Mouse (Mus musculus): ENCODE data around the gene Sag. TPM values are rescaled to one million over a fixed set of nuclear protein-coding genes. Genes with fewer than 3 reads are reported as not detected.
A peak's percentile ranks its signal among the peaks of the same experiment; 100 is the strongest.
"Not testable (repeated sequence)": the region's sequence is repeated elsewhere in the genome, so short reads cannot be mapped to it uniquely, and the experiment has no call there.

Gene Sag
- polyA plus RNA-seq, 1 experiment from 2014 or later = 0.50 TPM

DNA sequence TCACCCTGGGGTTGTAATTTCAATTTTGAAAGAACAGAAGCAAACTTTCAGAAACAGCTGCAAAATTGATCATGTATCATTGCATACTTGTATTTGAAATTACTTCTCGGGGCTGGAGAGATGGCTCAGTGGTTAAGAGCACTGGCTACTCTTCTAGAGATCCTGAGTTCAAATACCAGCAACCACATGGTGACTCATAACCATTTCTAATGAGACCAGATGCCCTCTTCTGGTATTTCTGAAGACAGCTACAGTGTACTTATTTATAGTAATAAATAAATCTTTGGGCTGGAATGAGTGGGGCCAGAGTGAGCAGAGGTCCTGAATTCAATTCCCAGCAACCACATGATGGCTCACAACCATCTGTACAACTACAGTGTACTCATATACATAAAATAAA is 24.0 kb downstream of the Sag start:
- H3K36me3 ChIP-seq (ENCODE audit: control insufficient read depth, insufficient read depth); H3K4me3 ChIP-seq (ENCODE audit: low read depth, low read length); H3K9ac ChIP-seq (ENCODE audit: low read depth, low read length); H3K27ac ChIP-seq (ENCODE audit: low read length); H3K27me3 ChIP-seq (ENCODE audit: control insufficient read depth, insufficient read depth, low read depth, low read length); H3K9me3 ChIP-seq (replicated peaks; ENCODE audit: control insufficient read depth, low read length); H3K4me2 ChIP-seq (ENCODE audit: low read depth, low read length); H3K4me1 ChIP-seq (ENCODE audit: control insufficient read depth, low read depth, low read length); ATAC-seq (ENCODE audit: low read depth): not testable (repeated sequence)
- WGBS (ENCODE audit: insufficient replicate concordance) = 59% methylated on average over 1 of the region's 1 CpGs

GRCm38 (mm10) chr1:87828185-87828584 is 24.7 kb downstream of the Sag start:
- peaks cover 4% of the 10 kb centered on the region for H3K4me1 ChIP-seq (ENCODE audit: control insufficient read depth, low read depth, low read length)
- WGBS (ENCODE audit: insufficient replicate concordance) = 17% methylated on average over 9 of the region's 9 CpGs
- H3K9me3 ChIP-seq (replicated peaks; ENCODE audit: control insufficient read depth, low read length) = no peaks in the 10 kb centered on the region
- no peak overlapping the region for H3K9ac ChIP-seq (ENCODE audit: low read depth, low read length)
- H3K4me3 ChIP-seq (ENCODE audit: low read depth, low read length) = no peak overlapping the region
- no peak overlapping the region for H3K4me2 ChIP-seq (ENCODE audit: low read depth, low read length)
- no peak for ATAC-seq (ENCODE audit: low read depth)
- H3K27ac ChIP-seq (ENCODE audit: low read length) = no peak overlapping the region
- no peaks in the 10 kb centered on the region for H3K36me3 ChIP-seq (ENCODE audit: control insufficient read depth, insufficient read depth)
- no peaks in the 10 kb centered on the region for H3K27me3 ChIP-seq (ENCODE audit: control insufficient read depth, insufficient read depth, low read depth, low read length)

DNA sequence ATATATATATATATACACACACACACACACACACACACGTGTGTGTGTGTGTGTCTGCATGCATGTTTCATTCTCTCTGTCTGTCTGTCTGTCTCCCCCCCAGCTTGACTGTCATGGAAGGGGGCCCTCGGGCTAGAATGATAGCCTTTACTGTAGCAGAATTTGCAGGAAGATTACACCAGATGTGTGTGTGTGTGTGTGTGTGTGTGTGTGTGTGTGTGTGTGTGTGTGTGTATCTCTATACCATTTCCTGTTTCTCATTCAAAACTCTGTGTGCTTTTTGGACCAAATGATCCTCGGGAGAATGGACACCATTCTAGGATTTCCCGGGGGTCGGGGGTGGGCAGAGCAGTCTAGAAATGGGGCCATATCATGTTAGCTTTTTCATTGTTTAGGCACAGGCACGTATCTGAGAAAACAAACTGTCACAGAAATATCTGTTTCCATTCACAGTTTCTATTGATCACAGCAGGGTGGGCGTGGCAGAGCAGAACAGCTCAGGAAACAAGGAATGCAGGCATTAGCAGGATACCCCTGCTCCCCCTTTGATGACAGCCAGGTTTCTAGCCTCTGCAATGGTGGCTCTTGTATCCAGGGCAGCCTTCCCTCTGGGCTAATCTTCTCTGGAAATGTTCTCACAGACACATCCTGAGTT is 25.6 kb downstream of the Sag start:
- H3K27ac ChIP-seq (ENCODE audit: low read length) = peak overlapping the region; percentile 31; the same call in 1 of the 2 replicates
- H3K9ac ChIP-seq (ENCODE audit: low read depth, low read length) = no peak overlapping the region
- H3K9me3 ChIP-seq (replicated peaks; ENCODE audit: control insufficient read depth, low read length) = no peaks in the 10 kb centered on the region
- no peaks in the 10 kb centered on the region for H3K27me3 ChIP-seq (ENCODE audit: control insufficient read depth, insufficient read depth, low read depth, low read length)
- H3K36me3 ChIP-seq (ENCODE audit: control insufficient read depth, insufficient read depth) = no peaks in the 10 kb centered on the region
- no peak for ATAC-seq (ENCODE audit: low read depth)
- no peak overlapping the region for H3K4me2 ChIP-seq (ENCODE audit: low read depth, low read length)
- no peak overlapping the region for H3K4me3 ChIP-seq (ENCODE audit: low read depth, low read length)
- WGBS (ENCODE audit: insufficient replicate concordance) = 25% methylated on average over 7 of the region's 7 CpGs
- peaks cover 4% of the 10 kb centered on the region for H3K4me1 ChIP-seq (ENCODE audit: control insufficient read depth, low read depth, low read length)

DNA sequence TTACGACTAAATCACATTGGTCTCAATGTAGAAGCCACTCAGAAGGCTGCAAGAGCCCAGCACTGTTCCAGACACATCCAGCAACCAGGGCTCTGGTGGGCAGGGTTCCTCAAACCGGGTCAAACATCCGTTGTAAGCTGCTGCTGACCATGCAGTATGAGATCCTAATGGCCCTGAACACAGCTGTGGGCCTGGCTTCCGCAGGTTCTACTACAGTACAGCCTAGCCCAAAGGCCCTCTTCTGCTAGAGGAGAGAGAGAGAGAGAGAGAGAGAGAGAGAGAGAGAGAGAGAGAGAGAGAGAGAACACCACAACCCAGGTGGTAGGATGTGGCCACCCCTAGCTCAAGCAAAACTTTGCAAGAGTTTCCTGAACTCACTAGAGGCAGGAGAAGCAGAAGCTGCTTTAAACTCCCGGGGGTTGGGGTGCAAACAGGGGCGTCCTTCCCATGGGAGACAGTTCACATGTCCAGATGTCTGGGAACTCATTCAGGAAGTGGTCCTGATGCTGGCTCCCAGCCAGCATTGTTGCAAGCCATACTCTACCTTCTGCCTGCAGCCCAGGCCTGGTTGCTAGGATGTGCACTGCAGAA is 26.2 kb downstream of the Sag start:
- no peak overlapping the region for H3K9ac ChIP-seq (ENCODE audit: low read depth, low read length)
- peak overlapping the region; percentile 31; the same call in 1 of the 2 replicates for H3K27ac ChIP-seq (ENCODE audit: low read length)
- 27% methylated on average over 6 of the region's 6 CpGs for WGBS (ENCODE audit: insufficient replicate concordance)
- no peaks in the 10 kb centered on the region for H3K36me3 ChIP-seq (ENCODE audit: control insufficient read depth, insufficient read depth)
- no peaks in the 10 kb centered on the region for H3K9me3 ChIP-seq (replicated peaks; ENCODE audit: control insufficient read depth, low read length)
- H3K4me3 ChIP-seq (ENCODE audit: low read depth, low read length) = no peak overlapping the region
- H3K27me3 ChIP-seq (ENCODE audit: control insufficient read depth, insufficient read depth, low read depth, low read length) = no peaks in the 10 kb centered on the region
- no peak overlapping the region for H3K4me2 ChIP-seq (ENCODE audit: low read depth, low read length)
- peaks cover 4% of the 10 kb centered on the region for H3K4me1 ChIP-seq (ENCODE audit: control insufficient read depth, low read depth, low read length)
- ATAC-seq (ENCODE audit: low read depth) = peak; percentile 35

DNA sequence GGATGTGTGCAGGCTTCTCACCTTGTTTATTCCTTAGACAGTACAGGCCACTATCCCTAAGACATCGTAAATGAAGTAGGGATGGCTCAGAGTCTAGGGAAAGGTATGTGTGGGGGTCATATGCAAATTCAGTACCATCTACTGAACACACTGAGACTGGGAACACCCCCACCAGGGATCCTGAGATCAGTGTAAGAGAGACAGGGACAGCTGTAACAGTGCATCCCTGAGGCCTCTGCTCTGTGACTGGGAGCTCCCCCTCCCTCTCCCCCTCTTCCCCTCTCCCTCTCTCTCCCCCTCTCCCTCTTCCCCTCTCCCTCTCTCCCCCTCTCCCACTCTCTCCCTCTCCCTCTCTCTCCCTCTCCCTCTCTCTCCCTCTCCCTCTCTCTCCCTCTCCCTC is 33.0 kb downstream of the Sag start:
- Histone ChIP-seq H3K4me3 (ENCODE audit: low read depth, low read length) (no peak overlapping the region), H3K4me2 (ENCODE audit: low read depth, low read length) (no peak overlapping the region), H3K36me3 (ENCODE audit: control insufficient read depth, insufficient read depth) (no peaks in the 10 kb centered on the region), H3K9ac (ENCODE audit: low read depth, low read length) (no peak overlapping the region), H3K27ac (ENCODE audit: low read length) (no peak overlapping the region), H3K27me3 (ENCODE audit: control insufficient read depth, insufficient read depth, low read depth, low read length) (no peaks in the 10 kb centered on the region), H3K9me3 (replicated peaks; ENCODE audit: control insufficient read depth, low read length) (no peaks in the 10 kb centered on the region), H3K4me1 (ENCODE audit: control insufficient read depth, low read depth, low read length) (no peaks in the 10 kb centered on the region)
- WGBS (ENCODE audit: insufficient replicate concordance) = 54% methylated on average over 1 of the region's 1 CpGs
- no peak for ATAC-seq (ENCODE audit: low read depth)

DNA sequence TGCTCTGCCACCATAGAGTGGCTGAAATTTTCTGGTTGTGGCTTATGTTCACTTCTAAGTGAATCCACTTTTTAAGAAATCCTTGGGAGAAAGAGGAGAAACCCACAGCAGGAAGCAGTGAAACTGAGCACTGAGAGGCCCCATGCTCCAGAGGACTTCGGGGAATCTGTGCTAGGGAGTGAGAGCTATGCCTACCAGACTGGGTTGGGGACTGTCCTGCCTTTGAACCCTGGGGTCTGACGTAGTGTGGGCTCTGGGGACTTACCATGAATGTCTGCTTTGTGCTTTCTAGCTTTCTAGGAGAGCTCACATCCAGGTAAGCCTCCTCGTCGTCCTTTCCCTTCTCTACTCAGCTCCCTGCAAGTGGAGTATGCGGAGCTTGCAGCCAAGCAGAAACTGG is 33.5 kb downstream of the Sag start:
- WGBS (ENCODE audit: insufficient replicate concordance) = 49% methylated on average over 5 of the region's 5 CpGs
- no peaks in the 10 kb centered on the region for H3K36me3 ChIP-seq (ENCODE audit: control insufficient read depth, insufficient read depth)
- no peaks in the 10 kb centered on the region for H3K27me3 ChIP-seq (ENCODE audit: control insufficient read depth, insufficient read depth, low read depth, low read length)
- no peak overlapping the region for H3K4me3 ChIP-seq (ENCODE audit: low read depth, low read length)
- no peak overlapping the region for H3K27ac ChIP-seq (ENCODE audit: low read length)
- no peaks in the 10 kb centered on the region for H3K4me1 ChIP-seq (ENCODE audit: control insufficient read depth, low read depth, low read length)
- no peak overlapping the region for H3K4me2 ChIP-seq (ENCODE audit: low read depth, low read length)
- no peak for ATAC-seq (ENCODE audit: low read depth)
- no peaks in the 10 kb centered on the region for H3K9me3 ChIP-seq (replicated peaks; ENCODE audit: control insufficient read depth, low read length)
- H3K9ac ChIP-seq (ENCODE audit: low read depth, low read length) = no peak overlapping the region

- Histone ChIP-seq H3K36me3 (ENCODE audit: control insufficient read depth, insufficient read depth) (no peaks in the 10 kb centered on the region), H3K4me3 (ENCODE audit: low read depth, low read length) (no peak overlapping the region), H3K9ac (ENCODE audit: low read depth, low read length) (no peak overlapping the region), H3K4me2 (ENCODE audit: low read depth, low read length) (no peak overlapping the region), H3K27me3 (ENCODE audit: control insufficient read depth, insufficient read depth, low read depth, low read length) (no peaks in the 10 kb centered on the region), H3K4me1 (ENCODE audit: control insufficient read depth, low read depth, low read length) (no peaks in the 10 kb centered on the region), H3K27ac (ENCODE audit: low read length) (no peak overlapping the region), H3K9me3 (replicated peaks; ENCODE audit: control insufficient read depth, low read length) (no peaks in the 10 kb centered on the region)
- no peak for ATAC-seq (ENCODE audit: low read depth)
- WGBS (ENCODE audit: insufficient replicate concordance) = 53% methylated on average over 11 of the region's 11 CpGs
Measured at GRCm38 (mm10) chr1:87840411-87841208, 37.1 kb downstream of the Sag start.

DNA sequence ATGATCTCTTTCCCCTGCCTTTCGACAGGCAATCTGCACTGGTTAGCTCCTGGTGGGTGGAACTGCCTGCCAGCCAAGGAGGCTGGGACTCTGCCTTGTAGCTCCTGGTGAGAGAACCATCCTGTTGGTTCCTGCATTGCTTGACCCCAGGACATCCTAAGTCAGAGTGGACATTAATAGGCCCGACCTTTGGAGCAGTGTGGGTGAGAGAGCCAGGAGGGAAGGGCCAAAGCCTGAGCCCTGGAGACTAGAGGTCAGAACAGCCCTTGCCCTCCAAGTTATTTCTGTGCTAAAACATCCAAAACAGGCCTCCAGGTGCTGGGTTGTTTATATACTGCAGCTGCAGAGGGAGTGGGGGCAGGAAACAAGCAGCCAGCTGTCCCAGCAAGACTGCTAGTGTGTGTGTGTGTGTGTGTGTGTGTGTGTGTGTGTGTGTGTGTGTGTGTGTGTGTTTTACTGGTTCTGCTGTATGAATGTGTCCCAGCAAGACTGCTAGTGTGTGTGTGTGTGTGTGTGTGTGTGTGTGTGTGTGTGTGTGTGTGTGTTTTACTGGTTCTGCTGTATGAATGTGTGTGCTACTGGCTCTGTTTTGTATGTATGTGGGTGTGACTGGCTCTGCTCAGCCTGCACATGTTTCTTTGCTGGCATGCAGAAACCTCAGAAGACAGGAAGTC is 43.5 kb downstream of the Sag start:
- 18% methylated on average over 2 of the region's 2 CpGs for WGBS (ENCODE audit: insufficient replicate concordance)

More for the DNA sequence above, 43.5 kb downstream of the Sag start:
- no peaks in the 10 kb centered on the region for H3K36me3 ChIP-seq (ENCODE audit: control insufficient read depth, insufficient read depth)
- no peaks in the 10 kb centered on the region for H3K9me3 ChIP-seq (replicated peaks; ENCODE audit: control insufficient read depth, low read length)
- ATAC-seq (ENCODE audit: low read depth) = peak; percentile 70
- no peak overlapping the region for H3K4me3 ChIP-seq (ENCODE audit: low read depth, low read length)
- no peak overlapping the region for H3K4me2 ChIP-seq (ENCODE audit: low read depth, low read length)
- H3K27me3 ChIP-seq (ENCODE audit: control insufficient read depth, insufficient read depth, low read depth, low read length) = no peaks in the 10 kb centered on the region
- no peak overlapping the region for H3K27ac ChIP-seq (ENCODE audit: low read length)
- peaks cover 13% of the 10 kb centered on the region for H3K4me1 ChIP-seq (ENCODE audit: control insufficient read depth, low read depth, low read length)
- no peak overlapping the region for H3K9ac ChIP-seq (ENCODE audit: low read depth, low read length)

All from liver, embryonic 16.5 days (tissue).